Mouse (Mus musculus): ENCODE data around the gene Zfp710. TPM values are rescaled to one million over a fixed set of nuclear protein-coding genes. Genes with fewer than 3 reads are reported as not detected.

The Zfp710 gene
- total and polyA plus RNA-seq, 3 experiments, result 14.8 to 19.1 TPM; not detected in 1

DNA sequence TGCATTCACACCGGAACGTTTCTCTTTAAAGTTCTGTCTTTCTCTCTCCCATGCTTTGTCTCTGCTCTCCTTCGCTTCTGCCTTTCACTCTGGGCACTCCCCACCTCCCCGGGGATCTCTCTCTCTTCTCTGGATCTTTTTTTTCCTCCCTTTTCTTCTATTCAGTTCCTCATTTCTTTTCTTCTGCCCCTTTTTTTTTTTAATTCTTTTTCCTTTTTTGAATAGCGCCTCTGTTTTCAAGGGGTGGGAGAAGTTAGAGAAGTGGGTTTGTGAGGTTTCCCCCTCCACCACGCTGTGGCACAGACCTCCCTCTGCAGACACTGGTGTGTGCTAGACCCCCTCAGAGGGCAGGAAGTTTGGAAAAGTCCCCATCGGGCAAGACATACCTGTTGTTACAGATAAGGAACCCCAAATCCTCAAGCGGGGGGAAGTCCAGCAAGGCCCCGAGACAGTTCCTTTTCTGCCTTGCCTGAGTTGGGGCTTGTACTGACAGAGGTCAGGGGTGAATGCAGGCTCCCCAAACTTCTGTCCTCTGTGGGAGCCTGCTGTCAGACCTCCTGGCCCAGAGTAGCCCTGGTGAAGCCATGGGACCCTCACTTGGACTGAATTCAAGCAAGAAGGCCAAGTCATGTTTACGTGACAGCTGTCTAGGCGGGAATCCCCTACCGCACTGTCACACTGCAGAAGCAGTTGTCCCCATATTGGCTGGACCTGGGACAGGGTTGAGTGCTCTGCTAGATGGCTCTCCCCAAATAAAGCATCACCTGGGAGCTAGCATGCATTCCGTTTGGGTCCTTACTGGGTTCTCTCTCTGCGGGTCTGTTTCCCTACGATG is 39.5 kb downstream of the Zfp710 start (continued):
- no peak for TF ChIP-seq GABPA (IDR thresholded peaks at IDR 0.05; ENCODE audit: low read depth, low read length)
- no peak for TF ChIP-seq MAX (IDR thresholded peaks at IDR 0.05; ENCODE audit: low read length)
- peak; percentile 47; the same call in 1 of the 2 replicates for TF ChIP-seq MXI1 (IDR thresholded peaks at IDR 0.05; ENCODE audit: low read depth, low read length)

DNA sequence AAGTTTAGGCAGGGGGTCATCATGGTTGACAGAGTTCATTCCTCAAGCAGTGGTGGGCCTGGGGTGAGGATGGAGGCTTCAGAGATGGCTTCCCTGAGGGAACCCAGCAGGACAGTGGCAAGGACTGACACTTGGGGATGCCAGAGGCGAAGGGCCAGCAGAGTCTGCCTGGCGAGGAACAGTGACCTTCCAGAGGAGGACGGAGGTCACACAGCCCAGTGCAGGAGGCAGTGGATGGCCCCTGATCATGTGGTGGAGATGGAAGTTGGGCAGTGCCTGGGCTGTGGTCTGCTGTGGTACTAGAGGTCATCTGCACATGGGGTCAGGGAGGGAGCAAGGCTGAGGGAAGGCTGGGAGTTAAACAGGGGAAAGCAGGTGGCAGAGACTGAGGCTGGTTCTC is 40.6 kb downstream of the Zfp710 start:
- H3K36me3 ChIP-seq (ENCODE audit: control insufficient read depth in 1 of 2, insufficient read depth in 2 of 2, low read length in 2 of 2), result peaks cover 0 to 12% of the 10 kb centered on the region in 2 experiments; a peak in 2 of 4 replicates
- no peaks in the 10 kb centered on the region for H3K9me3 ChIP-seq (replicated peaks; ENCODE audit: insufficient read depth, low read length)
- TF ChIP-seq ELF1 (IDR thresholded peaks at IDR 0.05; ENCODE audit: low read depth, low read length), result no peak
- no peak for TF ChIP-seq SIN3A (IDR thresholded peaks at IDR 0.05; ENCODE audit: low read length)
- TF ChIP-seq E2F4 (IDR thresholded peaks at IDR 0.05; ENCODE audit: borderline replicate concordance, low read depth, low read length), result no peak
- TF ChIP-seq MYB (IDR thresholded peaks at IDR 0.05; ENCODE audit: low read depth, low read length), result no peak
- no peak for TF ChIP-seq USF2 (IDR thresholded peaks at IDR 0.05; ENCODE audit: borderline replicate concordance in 1 of 2, insufficient read depth in 1 of 2, low read depth in 1 of 2, low read length in 2 of 2)
- no peak for TF ChIP-seq TAL1 (IDR thresholded peaks at IDR 0.05; ENCODE audit: low read length)
- TF ChIP-seq NRF1 (IDR thresholded peaks at IDR 0.05; ENCODE audit: insufficient read depth, low read depth, low read length, poor library complexity, severe bottlenecking), result no peak
- no peak for TF ChIP-seq ZMIZ1 (IDR thresholded peaks at IDR 0.05; ENCODE audit: low read depth, low read length)
- no peak for TF ChIP-seq SMC3 (IDR thresholded peaks at IDR 0.05; ENCODE audit: low read depth, low read length)
- no peak for TF ChIP-seq TCF12 (IDR thresholded peaks at IDR 0.05; ENCODE audit: low read depth, low read length)
- no peak for TF ChIP-seq ZKSCAN1 (IDR thresholded peaks at IDR 0.05; ENCODE audit: low read depth, low read length)
- TF ChIP-seq EP300 (IDR thresholded peaks at IDR 0.05; ENCODE audit: low read depth in 1 of 2, low read length in 2 of 2), result no peak
- TF ChIP-seq MAX (IDR thresholded peaks at IDR 0.05; ENCODE audit: low read length), result no peak
- TF ChIP-seq KAT2A (conservative IDR thresholded peaks at IDR 0.05; ENCODE audit: low read depth, low read length), result no peak
- TF ChIP-seq ZNF384 (IDR thresholded peaks at IDR 0.05; ENCODE audit: low read depth, low read length), result no peak
- TF ChIP-seq MAZ (IDR thresholded peaks at IDR 0.05; ENCODE audit: low read depth, low read length), result no peak
- TF ChIP-seq POLR2AphosphoS5 (IDR thresholded peaks at IDR 0.05; ENCODE audit: borderline replicate concordance, low read depth, low read length), result no peak
- TF ChIP-seq CHD2 (IDR thresholded peaks at IDR 0.05; ENCODE audit: low read length), result no peak
- peaks cover 0 to 31% of the 10 kb centered on the region in 2 experiments; a peak in 2 of 4 replicates for H3K4me1 ChIP-seq (ENCODE audit: control insufficient read depth in 1 of 2, insufficient read depth in 2 of 2, low read length in 2 of 2)
- no peak for DNase-seq (ENCODE audit: low read depth, low spot score)
- no peak overlapping the region for H3K4me3 ChIP-seq (ENCODE audit: control insufficient read depth in 1 of 2, insufficient read depth in 1 of 2, low read depth in 2 of 2, low read length in 2 of 2)
- no peak overlapping the region for H3K27ac ChIP-seq (ENCODE audit: control insufficient read depth, low read depth, low read length)
- H3K9ac ChIP-seq (ENCODE audit: control insufficient read depth, low read depth, low read length, poor library complexity, severe bottlenecking), result no peak overlapping the region
- no peaks in the 10 kb centered on the region for H3K79me2 ChIP-seq (ENCODE audit: control insufficient read depth, insufficient read depth, low read length, poor library complexity)
- H3K27me3 ChIP-seq (ENCODE audit: control insufficient read depth in 1 of 2, insufficient read depth in 2 of 2, low read length in 2 of 2), result no peaks in the 10 kb centered on the region

Data from MEL (cell line).